Mouse (Mus musculus) layer of hippocampus, adult 18-20 months (tissue): ENCODE results near the gene Osbpl6. TPM values are rescaled to one million over a fixed set of nuclear protein-coding genes. Genes with fewer than 3 reads are reported as not detected.
A peak's percentile ranks its signal among the peaks of the same experiment; 100 is the strongest.

Experiments used
- DNase-seq, 2 experiments: peaks; one replicate each; pipeline ENCODE4 v3.0.0; 2022; ENCODE audit warnings: low spot score in 2 of 2
- long read RNA-seq: library from polyadenylated mRNA; stranded (forward); transcript quantifications from one replicate; pipeline ENCODE4 v2.0.0, GENCODE M21; 2021
- total RNA-seq, 2 experiments: library from RNA; stranded (reverse); gene quantifications; 2 replicates each; pipeline ENCODE4 v1.2.3; 2021

The Osbpl6 gene
- 10 to 100 TPM; 62.4 to 67.2 TPM for total RNA-seq
- long read RNA-seq, full-length matches to known transcripts = 11 of 17 reads
- long read RNA-seq, partial matches to known transcripts = 3 of 17 reads
- long read RNA-seq, other reads (novel, unspliced or antisense) = 3 of 17 reads

DNA sequence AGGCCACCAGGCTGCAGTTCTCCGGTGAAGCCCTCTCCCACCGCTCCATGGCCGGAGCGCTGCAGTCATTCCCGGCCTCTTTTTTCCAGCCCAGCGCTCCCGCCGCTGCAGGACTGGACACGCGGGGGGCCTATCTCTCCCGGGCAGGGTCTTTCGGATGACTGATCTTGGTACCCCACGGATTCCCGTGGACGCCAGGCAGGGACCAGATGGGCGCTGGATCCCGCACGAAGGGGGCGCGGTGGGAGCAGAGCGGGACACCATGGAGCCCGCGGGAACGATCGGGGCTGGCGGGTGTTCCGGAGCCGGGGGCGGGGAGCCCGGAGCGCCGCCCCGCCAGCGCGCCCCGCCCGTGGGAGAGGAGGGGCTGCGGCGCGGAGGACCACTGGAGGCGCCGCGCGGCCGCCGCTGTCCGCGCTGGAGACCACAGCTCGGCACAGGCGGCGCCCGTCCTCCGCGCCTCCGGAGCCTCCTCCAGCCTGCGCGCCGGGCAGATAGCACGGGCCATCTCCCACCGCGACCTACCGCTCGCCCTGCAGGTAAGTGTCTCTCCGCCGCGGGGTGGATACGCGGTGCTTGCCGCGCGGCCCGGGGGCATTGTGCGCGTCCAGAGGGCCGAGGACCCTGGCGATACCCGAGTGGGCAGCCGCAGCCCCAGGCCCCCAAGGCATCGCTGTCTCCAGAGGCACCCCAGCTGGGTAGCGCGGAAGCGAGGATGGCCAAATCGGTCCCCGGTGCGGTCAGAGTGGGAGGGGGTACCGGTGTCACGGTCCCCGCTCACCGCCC is at the start of gene Osbpl6:
TSS of gene Osbpl6 (plus strand) at position 358 of the 786 bp plus-strand sequence.
- DNase-seq = peak; percentile 54 to 76

DNA sequence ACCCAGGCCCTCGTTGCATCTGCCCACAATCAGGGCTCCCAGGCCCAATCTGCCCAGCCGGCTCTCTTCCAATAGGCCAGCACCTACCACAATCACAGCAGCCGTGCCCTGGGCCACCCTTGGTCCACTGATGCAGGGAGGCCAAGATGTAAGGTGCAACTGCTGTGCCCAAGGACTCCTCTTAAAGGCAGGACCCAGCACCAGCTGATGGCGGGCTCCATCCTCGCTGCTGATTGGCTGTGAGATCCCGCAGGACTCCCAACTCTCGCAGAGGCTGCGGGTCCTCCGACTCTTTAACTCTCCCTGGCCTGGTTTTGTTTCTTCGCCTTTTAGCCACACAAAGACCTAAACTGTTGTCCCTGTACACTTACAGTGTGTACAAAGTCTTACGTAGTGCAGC is 46.1 kb upstream of the Osbpl6 start, which contains the start of gene Cyct:
TSS of gene Cyct (minus strand) at position 225 of the 400 bp plus-strand sequence.
- DNase-seq = no peak

GRCm38 (mm10) chr2:76362111-76362510 is 44.2 kb upstream of the Osbpl6 start:
- peak in 1 of 2 experiments; percentile 28 for DNase-seq

- DNase-seq = no peak
Observed at GRCm38 (mm10) chr2:76365811-76366210, 40.5 kb upstream of the Osbpl6 start.

DNA sequence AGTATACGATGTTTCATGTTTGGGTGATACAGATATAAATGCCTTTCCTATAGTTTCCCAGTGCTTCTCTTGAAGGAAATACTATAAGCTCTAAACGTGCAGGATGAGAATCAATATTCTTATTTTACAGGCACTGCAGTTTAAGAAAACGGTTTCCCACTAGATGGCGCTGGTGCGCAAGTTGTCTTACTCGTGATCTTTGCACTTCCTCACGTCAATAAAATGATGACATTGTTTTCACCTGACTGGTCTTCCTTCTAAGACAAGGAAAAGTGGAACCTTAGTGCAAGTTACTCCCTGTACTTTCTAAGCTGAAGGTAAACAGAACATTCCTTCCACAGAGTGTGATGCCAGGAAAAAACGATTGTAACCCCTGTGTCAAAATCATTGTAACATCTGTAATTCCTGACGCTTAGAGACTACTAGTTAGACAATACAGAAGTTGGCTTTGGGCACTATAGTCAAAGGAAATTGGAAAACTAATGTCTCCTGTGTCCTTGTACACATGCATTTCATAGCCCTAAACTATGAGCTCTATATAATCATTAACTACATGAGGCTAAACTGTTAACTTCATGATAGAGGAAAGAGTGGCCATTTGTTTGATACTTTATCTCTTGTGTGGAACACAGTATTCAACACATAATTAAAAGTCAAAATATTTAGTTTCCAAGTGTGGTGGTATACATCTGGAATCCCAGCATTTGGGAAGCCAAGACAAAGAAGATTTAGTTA is 39.0 kb upstream of the Osbpl6 start:
- DNase-seq = peak; percentile 62 to 89

DNA sequence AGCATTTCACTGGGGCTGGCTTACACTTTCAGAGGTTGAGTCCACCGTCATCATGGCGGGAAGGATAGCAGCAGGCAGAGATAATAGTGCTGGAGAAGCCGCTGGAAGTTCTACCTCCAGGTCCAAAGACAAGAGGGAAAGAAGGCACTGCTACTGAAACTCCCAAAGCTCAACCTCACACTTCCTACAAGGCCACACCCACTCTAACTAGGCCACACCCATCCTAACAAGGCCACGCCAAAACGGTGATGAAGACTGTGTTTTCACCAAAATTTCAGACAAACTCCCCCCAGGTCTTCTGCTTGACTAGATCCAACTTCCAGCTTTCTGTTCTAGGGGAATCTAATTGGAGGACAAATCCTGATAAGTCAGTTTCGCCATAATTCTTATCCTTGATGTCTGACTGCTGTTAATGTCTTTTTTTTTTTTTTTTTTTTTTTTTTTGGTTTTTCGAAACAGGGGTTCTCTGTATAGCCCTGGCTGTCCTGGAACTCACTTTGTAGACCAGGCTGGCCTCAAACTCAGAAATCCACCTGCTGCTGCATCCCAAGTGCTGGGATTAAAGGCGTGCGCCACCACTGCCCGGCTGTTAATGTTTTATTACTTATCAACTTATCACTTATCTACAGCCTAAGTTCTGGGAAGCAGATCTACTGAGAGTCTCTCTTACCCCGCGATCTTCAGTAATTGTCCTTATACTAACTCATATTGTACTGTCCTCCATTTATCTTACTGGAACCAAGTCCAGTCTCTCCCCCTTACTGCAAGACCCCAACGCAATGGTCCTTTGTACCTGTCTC is 37.2 kb upstream of the Osbpl6 start:
- DNase-seq = no peak

- peak; percentile 79 to 91 for DNase-seq
Observed at GRCm38 (mm10) chr2:76369821-76370655, 36.3 kb upstream of the Osbpl6 start, which contains the start of gene Rbm45. TSS of gene Rbm45 (plus strand) at chr2:76369984.

DNA sequence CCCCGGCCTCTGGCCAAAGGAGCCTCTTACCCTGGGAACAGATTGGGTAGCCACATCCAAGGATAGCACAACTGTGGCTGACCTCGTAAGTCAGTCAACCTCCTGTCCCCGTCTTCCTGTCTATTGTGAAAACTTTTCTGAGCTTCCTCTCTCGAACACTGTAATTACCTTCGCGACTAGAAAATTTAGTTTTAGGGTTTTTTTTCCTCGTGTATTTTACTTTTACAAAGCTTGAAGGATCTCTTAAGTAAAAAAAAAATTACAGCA is 35.7 kb upstream of the Osbpl6 start:
- DNase-seq = no peak

- no peak for DNase-seq
Observed at GRCm38 (mm10) chr2:76372244-76372643, 34.1 kb upstream of the Osbpl6 start.

DNA sequence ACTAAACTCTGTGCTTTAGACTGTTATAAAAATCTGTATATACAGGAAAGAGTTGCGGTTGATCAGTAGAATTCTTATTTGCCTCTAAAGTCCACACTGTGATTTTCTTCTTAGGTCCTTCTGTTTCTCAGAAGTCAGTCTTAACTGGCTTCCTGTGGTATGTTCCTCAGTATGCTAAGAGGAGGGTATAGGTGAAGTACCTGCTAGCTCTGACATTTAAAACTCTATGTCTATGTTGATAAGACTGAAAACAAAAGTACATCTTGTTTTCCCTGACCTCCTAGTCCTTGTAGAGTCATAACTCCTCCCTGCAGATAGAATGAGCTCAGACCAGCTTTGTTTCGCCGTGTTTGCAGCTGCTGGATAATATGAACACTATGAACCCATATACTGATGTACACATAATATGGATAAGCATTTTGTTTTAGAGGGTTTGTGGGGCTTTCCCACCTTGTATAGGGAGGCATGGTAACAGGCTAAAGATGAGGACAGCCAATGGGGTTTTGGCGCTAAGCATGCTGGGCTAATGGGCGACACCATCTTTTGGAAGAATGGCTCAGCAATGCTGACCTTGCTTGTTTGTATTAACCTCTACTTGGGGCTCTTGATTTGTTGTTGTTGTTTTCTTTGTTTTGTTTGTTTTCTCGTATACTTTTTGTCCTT is 31.6 kb upstream of the Osbpl6 start:
- DNase-seq = no peak

GRCm38 (mm10) chr2:76378646-76379045 is 27.7 kb upstream of the Osbpl6 start:
- no peak for DNase-seq

GRCm38 (mm10) chr2:76386531-76386930 is 19.8 kb upstream of the Osbpl6 start:
- no peak for DNase-seq

GRCm38 (mm10) chr2:76400178-76400577 is 6.1 kb upstream of the Osbpl6 start:
- DNase-seq = no peak

DNA sequence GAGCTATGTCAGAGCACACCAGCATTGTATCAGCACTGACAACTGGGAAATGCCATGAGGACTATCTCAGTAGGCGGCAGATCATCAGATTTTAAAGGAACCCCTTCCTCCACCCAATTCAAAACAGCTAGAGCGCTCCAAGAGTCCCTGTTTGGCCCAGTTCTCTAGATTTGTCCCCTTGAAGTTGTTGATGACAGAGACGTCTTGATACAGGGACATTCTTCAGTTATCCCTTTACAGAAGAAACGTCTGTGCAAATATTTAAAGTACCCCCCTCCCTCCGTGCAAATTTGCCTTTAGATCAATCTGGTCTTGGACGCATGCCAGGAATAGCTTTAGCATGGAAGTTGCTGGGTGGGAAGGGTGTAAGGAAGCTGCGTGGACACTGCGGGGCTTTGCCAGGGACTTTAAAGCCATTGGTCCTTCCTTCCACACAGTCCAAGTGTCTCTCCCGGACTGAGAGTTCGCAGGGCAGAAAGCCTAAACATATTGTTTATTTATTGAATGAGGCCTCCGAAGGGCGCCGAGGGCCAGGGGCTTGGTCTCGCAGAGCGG is 635 bp upstream of the Osbpl6 start:
- peak in 1 of 2 experiments; percentile 58 for DNase-seq

DNA sequence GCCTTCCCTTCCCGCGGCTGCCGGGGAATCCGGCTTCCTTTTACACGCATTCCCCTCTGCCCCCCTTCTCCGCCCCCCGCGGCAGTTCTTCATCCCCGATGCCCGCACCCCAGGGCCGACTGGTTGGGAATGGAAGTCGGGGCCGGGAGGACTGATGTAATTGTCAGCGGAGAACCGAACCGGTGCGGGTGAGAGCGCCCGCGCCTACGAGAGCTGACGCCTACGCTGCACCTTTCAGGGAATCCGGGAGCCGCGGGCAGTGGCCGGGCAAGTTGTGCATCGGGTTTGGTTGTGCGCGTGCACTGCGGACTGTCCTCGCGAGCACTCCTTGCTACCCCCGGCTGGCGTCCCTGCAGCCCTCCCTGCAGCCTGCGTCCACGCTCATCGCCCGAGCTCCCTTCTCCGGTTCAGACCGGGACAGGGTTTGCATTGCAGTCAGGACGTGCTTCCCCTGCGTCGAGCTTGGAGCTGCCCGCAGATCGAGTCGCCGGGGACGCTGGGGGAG is 681 bp downstream of the Osbpl6 start:
- DNase-seq = peak; percentile 50 to 70

- no peak for DNase-seq
Observed at GRCm38 (mm10) chr2:76409526-76409925, 3.2 kb downstream of the Osbpl6 start.

DNA sequence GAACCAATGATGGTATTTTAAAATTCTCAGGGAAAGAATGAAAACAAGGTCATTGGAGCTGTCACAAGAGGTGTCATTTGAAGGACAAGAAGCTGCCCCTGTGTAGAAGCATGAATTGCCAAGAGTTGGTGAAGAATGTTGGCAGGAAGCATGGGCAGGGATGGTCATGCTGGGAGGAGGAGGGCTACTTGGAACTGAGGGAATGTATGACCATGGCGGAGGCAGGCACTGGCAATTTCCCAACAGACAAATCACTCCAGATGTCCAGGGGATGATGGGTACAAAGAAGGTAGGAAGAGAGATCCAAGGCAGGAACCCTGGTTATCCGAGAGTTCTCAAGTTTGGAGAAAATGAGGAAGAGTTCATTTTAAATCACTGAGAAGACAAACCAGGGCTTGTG is 3.7 kb downstream of the Osbpl6 start:
- no peak for DNase-seq

DNA sequence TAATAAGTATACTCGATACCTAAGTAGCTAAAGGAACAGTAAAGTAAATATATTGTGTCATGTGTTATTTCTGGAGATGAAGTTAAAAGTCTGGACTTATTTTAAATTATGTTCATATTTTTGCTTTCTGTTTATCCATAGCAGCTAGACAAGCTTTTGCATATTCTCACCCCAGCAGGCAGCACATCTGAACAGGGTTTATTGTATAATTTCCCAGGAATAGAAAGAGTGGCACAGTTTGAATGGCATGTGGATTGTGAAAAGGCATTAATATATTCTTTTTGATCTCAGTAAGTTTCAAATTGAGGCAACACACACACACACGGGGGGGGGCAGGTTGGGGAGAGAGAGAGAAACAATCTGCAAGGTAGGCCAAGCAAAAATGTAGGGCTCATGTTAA is 6.6 kb downstream of the Osbpl6 start:
- DNase-seq = peak in 1 of 2 experiments; percentile 25

GRCm38 (mm10) chr2:76417446-76418141 is 11.3 kb downstream of the Osbpl6 start:
- DNase-seq = no peak
